Mouse (Mus musculus): ENCODE data around the gene Frmd5.

DNA sequence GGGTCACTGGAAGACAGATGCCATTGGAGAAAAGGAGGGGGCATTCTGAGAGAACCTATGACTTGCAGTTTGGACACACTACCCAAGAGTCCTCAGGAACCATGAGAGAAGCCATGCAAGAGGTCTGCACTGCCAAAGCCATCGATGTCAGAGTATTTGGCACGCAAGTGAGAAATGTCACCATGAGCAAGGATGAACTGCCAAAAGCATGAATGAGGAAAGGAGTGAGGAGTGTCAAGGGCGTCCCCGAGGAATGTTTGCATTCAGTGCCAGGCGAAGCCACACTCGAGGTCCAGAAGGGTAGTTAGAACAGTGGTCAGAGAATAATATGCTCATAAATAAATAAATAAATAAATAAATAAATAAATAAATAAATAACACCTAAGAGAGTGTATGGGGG lies 150.9 kb downstream of the Frmd5 start:
- TF ChIP-seq CTCF (IDR thresholded peaks at IDR 0.05; ENCODE audit: low read depth, low read length) (no peak), POLR2A (IDR thresholded peaks at IDR 0.05; ENCODE audit: borderline replicate concordance, low read depth, low read length) (no peak)

All from bone marrow macrophage, adult 2 months (primary cell).